Mouse (Mus musculus) E14TG2a.4 (cell line): ENCODE results near the gene Slc38a7.

Experiments
- CTCF ChIP-seq: conservative IDR thresholded peaks from 2 replicates; pipeline ENCODE4 v1.5.1; 2014; ENCODE audit warnings: low read length
- NANOG ChIP-seq: IDR thresholded peaks from 2 replicates; pipeline ENCODE4 v1.6.1; 2014; ENCODE audit warnings: borderline replicate concordance, low read length, mixed read lengths
- POU5F1 ChIP-seq: IDR thresholded peaks from 2 replicates; pipeline ENCODE4 v1.6.1; 2014; ENCODE audit warnings: low read length, borderline replicate concordance

- TF ChIP-seq CTCF (no peak), NANOG (no peak), POU5F1 (no peak)
Measured at GRCm38 (mm10) chr8:95884491-95884890, 31.2 kb upstream of the Slc38a7 start.
